8 mouse cellular contexts compared by ENCODE assay signal in the genomic region with DNA sequence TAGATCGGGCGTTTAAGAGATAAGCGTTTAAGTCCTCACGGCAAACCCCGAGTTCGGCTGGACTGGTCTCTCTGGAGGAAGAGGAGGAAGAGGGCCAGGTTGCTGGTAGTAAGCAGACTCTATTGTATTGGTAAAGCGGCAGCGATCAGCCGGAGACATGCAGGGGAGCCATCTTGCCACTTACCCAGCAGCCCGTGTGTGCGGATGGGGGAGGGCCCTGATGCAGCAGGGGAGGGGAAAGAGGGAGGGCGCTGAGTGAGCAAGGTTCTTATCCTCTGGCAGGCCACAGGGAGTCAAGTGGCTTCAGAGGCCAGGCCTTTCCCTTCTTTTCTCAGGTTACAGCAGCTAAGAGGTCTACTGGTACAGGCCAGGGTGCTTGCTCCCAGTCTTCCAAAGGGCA. TPM values are rescaled to one million over a fixed set of nuclear protein-coding genes. Genes with fewer than 3 reads are reported as not detected.
A peak's percentile ranks its signal among the peaks of the same experiment; 100 is the strongest.
DNase-seq lines count a peak whose midpoint lies in the region; ATAC-seq lines count a peak whose summit lies in the region.

No protein-coding gene starts in this region.

- H3K27me3 ChIP-seq in intestine, embryonic 15.5 days (replicated peaks): no peaks in the 10 kb centered on the region

- WGBS in intestine, embryonic 15.5 days: under 1% methylated on average over 12 of the region's 12 CpGs

- peak overlapping the region; percentile 77 for H3K27ac ChIP-seq in intestine, embryonic 15.5 days

- peak; percentile 88 for DNase-seq in adrenal gland, adult 8-10 months
- peak; percentile 93 for DNase-seq in embryo, embryonic 11 days
- DNase-seq in gastrocnemius, postnatal 25 days: peak; percentile 89
- peak; percentile 82 to 91 for DNase-seq in left cerebral cortex, postnatal 25 days (ENCODE audit: low spot score in 2 of 2)
- peak; percentile 91 for DNase-seq in mesoderm, embryonic 11.5 days (ENCODE audit: low read depth, low spot score)
- peak; percentile 84 for DNase-seq in right cerebral cortex, postnatal 25 days
- peak; percentile 94 for DNase-seq in yolk sac, embryonic 10.5 days (ENCODE audit: low spot score)

- ATAC-seq in intestine, embryonic 15.5 days: peak; percentile 91

- H3K9me3 ChIP-seq in intestine, embryonic 15.5 days: no peaks in the 10 kb centered on the region

- H3K36me3 ChIP-seq in intestine, embryonic 15.5 days: peaks cover 45% of the 10 kb centered on the region

- intact Hi-C loops in left cerebral cortex, postnatal 25 days (cut with DNase I): no loop called here

- H3K9ac ChIP-seq in intestine, embryonic 15.5 days: peak overlapping the region; percentile 65

- H3K4me1 ChIP-seq in intestine, embryonic 15.5 days (replicated peaks): peaks cover 24% of the 10 kb centered on the region

- peak overlapping the region; percentile 62 for H3K4me2 ChIP-seq in intestine, embryonic 15.5 days (replicated peaks)

- peak overlapping the region; percentile 66 for H3K4me3 ChIP-seq in intestine, embryonic 15.5 days (replicated peaks)

RNA-seq across cellular contexts. Expression of gene Cdh24, which starts 12.3 kb away (rescaled TPM):
- total RNA-seq in adrenal gland, adult 8-10 months (2022): 1 to 10 TPM in 2 of 4 experiments, under 1 TPM in 2; 0.46 to 2.0 (median 1.3) TPM
- under 1 TPM; 0.28 to 0.38 TPM for total RNA-seq in gastrocnemius, postnatal 25 days (2021)
- polyA plus RNA-seq in intestine, embryonic 15.5 days (2015; fragmentation: Nextera tagmentation; extraction: Ambion mirVana): 2.8 and 3.0 TPM in 2 replicates
- total RNA-seq in left cerebral cortex, postnatal 25 days (2021): 10 to 100 TPM in 1 of 2 experiments, 1 to 10 TPM in 1; 8.0 to 11.1 TPM

RNA-seq across cellular contexts. Expression of gene Gm17606, which starts 12.7 kb away (rescaled TPM):
- not detected for total RNA-seq in adrenal gland, adult 8-10 months (2022)
- not detected for total RNA-seq in gastrocnemius, postnatal 25 days (2021)
- polyA plus RNA-seq in intestine, embryonic 15.5 days (2015; fragmentation: Nextera tagmentation; extraction: Ambion mirVana): not detected in 2 replicates
- total RNA-seq in left cerebral cortex, postnatal 25 days (2021): not detected

RNA-seq across cellular contexts. Expression of gene Psmb11, which starts 32.3 kb away (rescaled TPM):
- total RNA-seq in adrenal gland, adult 8-10 months (2022): not detected
- total RNA-seq in gastrocnemius, postnatal 25 days (2021): not detected
- polyA plus RNA-seq in intestine, embryonic 15.5 days (2015; fragmentation: Nextera tagmentation; extraction: Ambion mirVana): not detected in 2 replicates
- total RNA-seq in left cerebral cortex, postnatal 25 days (2021): under 1 TPM in 1 of 2 experiments, not detected in 1; 0.07 TPM

RNA-seq across cellular contexts. Expression of gene 1700123O20Rik, which starts 32.5 kb away (rescaled TPM):
- total RNA-seq in adrenal gland, adult 8-10 months (2022): 10 to 100 TPM; 34.2 to 43.9 (median 39.6) TPM
- 10 to 100 TPM in 1 of 2 experiments, 1 to 10 TPM in 1; 8.4 to 10.0 TPM for total RNA-seq in gastrocnemius, postnatal 25 days (2021)
- 83.7 and 84.8 TPM in 2 replicates for polyA plus RNA-seq in intestine, embryonic 15.5 days (2015; fragmentation: Nextera tagmentation; extraction: Ambion mirVana)
- 10 to 100 TPM; 22.8 to 24.2 TPM for total RNA-seq in left cerebral cortex, postnatal 25 days (2021)

RNA-seq across cellular contexts. Expression of gene Acin1, which starts 33.2 kb away (rescaled TPM):
- total RNA-seq in adrenal gland, adult 8-10 months (2022): 100 to 1,000 TPM; 140 to 305 (median 208) TPM
- total RNA-seq in gastrocnemius, postnatal 25 days (2021): 10 to 100 TPM; 61.2 to 78.1 TPM
- polyA plus RNA-seq in intestine, embryonic 15.5 days (2015; fragmentation: Nextera tagmentation; extraction: Ambion mirVana): 105 and 107 TPM in 2 replicates
- total RNA-seq in left cerebral cortex, postnatal 25 days (2021): 100 to 1,000 TPM; 180 to 192 TPM

Comparison
In these comparisons a context has a peak if more than half of its experiments do, and no peak if none do; other contexts are left out.
1. Peak in every context shown above with its lines: DNase-seq, ATAC-seq, H3K4me3 ChIP-seq and H3K27ac ChIP-seq.